Mouse (Mus musculus): ENCODE measurements around the gene Cd2bp2. TPM values are rescaled to one million over a fixed set of nuclear protein-coding genes. Genes with fewer than 3 reads are reported as not detected.

The Cd2bp2 gene
- polyA plus RNA-seq (2017; shearing (Covaris generic)) = 81.8 TPM

GRCm38 (mm10) chr7:127195544-127196295, at the start of gene Cd2bp2:
Cd2bp2 (minus strand) TSS chr7:127196050.

DNA sequence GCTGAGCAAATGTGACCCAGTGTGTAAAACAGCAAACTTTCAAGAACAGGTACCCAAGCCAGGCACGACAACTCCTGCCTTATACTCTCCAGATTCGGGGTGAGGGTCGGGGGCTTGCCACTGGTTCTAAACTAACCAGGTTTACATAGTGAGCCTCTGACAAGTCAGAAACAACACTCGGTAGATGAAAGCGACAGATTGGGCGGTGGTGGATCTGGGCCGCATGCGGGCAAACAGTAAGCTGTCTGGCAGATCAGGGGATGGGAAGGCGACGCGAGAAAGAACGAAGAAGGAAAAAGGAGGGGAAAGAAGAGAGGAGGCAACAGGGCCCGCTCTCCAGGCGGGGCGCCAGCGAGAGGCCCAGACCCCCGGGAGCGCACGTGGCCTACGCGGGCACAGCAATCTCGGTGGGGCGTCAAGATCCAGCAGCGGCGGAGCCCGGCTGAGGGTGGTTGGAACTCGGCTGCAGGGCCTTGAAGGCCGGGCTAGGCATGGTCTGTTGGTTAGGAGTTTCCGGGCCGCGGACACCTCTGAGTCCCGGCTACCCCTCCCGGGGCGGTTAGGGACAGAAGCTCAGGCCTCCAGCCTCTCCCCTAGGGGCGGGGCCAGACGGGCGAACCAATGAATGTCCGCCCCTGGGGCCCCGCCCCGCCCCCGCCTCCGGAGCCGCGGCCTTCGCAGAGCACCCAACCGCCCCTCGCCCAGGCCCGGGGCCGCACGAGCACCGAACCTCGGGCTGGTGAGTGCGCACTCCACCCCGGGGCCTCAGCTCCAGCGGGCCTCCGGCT, 48.2 kb upstream of the Cd2bp2 start, which contains the start of gene Zfp771:
Zfp771 (plus strand) TSS at position 405 of the 788 bp plus-strand sequence.

GRCm38 (mm10) chr7:127232622-127233367, 36.9 kb upstream of the Cd2bp2 start, which contains the start of the genes Zfp553 and Sept1:
Zfp553 (plus strand) TSS chr7:127233061.
Sept1 (minus strand) TSS chr7:127233130.

DNA sequence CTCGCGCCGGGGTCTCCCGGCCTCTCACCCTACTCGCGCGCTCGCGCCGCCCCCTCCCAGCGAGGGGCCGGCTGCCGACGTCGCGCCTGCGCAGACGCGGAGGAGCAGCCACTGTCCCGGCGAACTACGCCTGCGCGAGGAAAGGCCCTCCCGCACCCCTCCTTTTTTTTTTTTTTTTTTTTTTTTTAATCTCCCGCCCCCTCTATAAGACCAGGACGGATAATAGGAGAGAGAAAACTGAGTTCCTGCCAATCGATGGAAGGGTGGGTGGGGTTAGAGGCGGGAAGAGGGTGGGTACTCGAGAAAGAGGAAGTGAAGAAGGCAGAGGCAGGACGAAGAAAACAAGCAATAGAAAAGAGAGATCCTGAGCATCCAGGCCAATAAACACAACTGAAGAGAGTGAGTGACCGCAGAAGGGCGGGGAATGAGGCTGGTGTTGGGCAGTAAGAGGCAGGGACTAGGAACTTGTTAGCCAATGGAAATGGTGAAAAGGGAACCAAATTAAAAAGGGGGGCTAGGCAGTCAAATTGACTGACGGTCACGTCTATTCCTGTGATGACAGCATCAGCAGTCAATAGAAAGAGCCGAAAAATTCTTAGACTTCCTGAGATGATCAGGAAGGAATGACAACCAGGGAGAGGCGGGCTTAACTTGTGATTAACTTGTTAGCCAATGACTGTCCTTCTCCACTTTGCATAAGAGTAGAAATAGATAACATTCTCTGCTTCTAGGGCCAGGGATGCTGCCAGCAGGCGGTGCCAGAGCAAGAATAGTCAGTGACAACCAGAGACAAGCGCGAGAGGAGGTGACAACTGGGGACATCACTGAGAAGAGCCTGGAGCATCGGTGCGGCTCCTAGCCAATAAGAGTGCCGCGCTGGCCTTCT, 12.9 kb upstream of the Cd2bp2 start, which contains the start of gene Mylpf:
Mylpf (plus strand) TSS at position 338 of the 886 bp plus-strand sequence.

GRCm38 (mm10) chr7:127208295-127208552, 12.4 kb upstream of the Cd2bp2 start, which contains the start of gene Tbc1d10b:
Tbc1d10b (minus strand) TSS chr7:127208468.

Other genes with a start within 250 kb of the Cd2bp2 start
- 0.19 TPM for gene Asphd1, start 246.5 kb downstream of the Cd2bp2 start, polyA plus RNA-seq (2017; shearing (Covaris generic))
- gene Sez6l2, start 245.5 kb downstream of the Cd2bp2 start, polyA plus RNA-seq (2017; shearing (Covaris generic)) = 0.66 TPM
- gene Cdipt, start 220.1 kb downstream of the Cd2bp2 start, polyA plus RNA-seq (2017; shearing (Covaris generic)) = 326 TPM
- 2.2 TPM for gene Cdiptos, start 220.0 kb downstream of the Cd2bp2 start, polyA plus RNA-seq (2017; shearing (Covaris generic))
- gene Mvp, start 181.4 kb downstream of the Cd2bp2 start, polyA plus RNA-seq (2017; shearing (Covaris generic)) = 51.3 TPM
- 2.1 TPM for gene Pagr1b, start 179.6 kb downstream of the Cd2bp2 start, polyA plus RNA-seq (2017; shearing (Covaris generic))
- 148 TPM for gene Pagr1a, start 178.7 kb downstream of the Cd2bp2 start, polyA plus RNA-seq (2017; shearing (Covaris generic))
- gene Gm42742, start 175.0 kb downstream of the Cd2bp2 start, polyA plus RNA-seq (2017; shearing (Covaris generic)) = 28.1 TPM
- gene Prrt2, start 174.8 kb downstream of the Cd2bp2 start, polyA plus RNA-seq (2017; shearing (Covaris generic)) = 17.3 TPM
- 19.6 TPM for gene Maz, start 169.0 kb downstream of the Cd2bp2 start, polyA plus RNA-seq (2017; shearing (Covaris generic))
- gene Kif22, start 153.6 kb downstream of the Cd2bp2 start, polyA plus RNA-seq (2017; shearing (Covaris generic)) = 11.8 TPM
- gene Zg16, start 108.7 kb downstream of the Cd2bp2 start, polyA plus RNA-seq (2017; shearing (Covaris generic)) = not detected
- gene AI467606, start 104.7 kb downstream of the Cd2bp2 start, polyA plus RNA-seq (2017; shearing (Covaris generic)) = 452 TPM
- 23.9 TPM for gene Qprt, start 73.8 kb downstream of the Cd2bp2 start, polyA plus RNA-seq (2017; shearing (Covaris generic))
- gene Spn, start 58.2 kb downstream of the Cd2bp2 start, polyA plus RNA-seq (2017; shearing (Covaris generic)) = 84.5 TPM
- 12.7 TPM for gene Tbc1d10b, start 12.4 kb upstream of the Cd2bp2 start, polyA plus RNA-seq (2017; shearing (Covaris generic))
- gene Mylpf, start 12.8 kb upstream of the Cd2bp2 start, polyA plus RNA-seq (2017; shearing (Covaris generic)) = 22.7 TPM
- gene Zfp553, start 37.0 kb upstream of the Cd2bp2 start, polyA plus RNA-seq (2017; shearing (Covaris generic)) = 16.5 TPM
- gene Sept1, start 37.1 kb upstream of the Cd2bp2 start, polyA plus RNA-seq (2017; shearing (Covaris generic)) = 607 TPM
- gene Zfp771, start 48.2 kb upstream of the Cd2bp2 start, polyA plus RNA-seq (2017; shearing (Covaris generic)) = 0.60 TPM
- gene Dctpp1, start 64.7 kb upstream of the Cd2bp2 start, polyA plus RNA-seq (2017; shearing (Covaris generic)) = 51.4 TPM
- 12.5 TPM for gene Sephs2, start 78.0 kb upstream of the Cd2bp2 start, polyA plus RNA-seq (2017; shearing (Covaris generic))
- gene Itgal, start 100.2 kb upstream of the Cd2bp2 start, polyA plus RNA-seq (2017; shearing (Covaris generic)) = 375 TPM
- gene Zfp768, start 149.5 kb upstream of the Cd2bp2 start, polyA plus RNA-seq (2017; shearing (Covaris generic)) = 0.35 TPM
- gene Zfp747, start 180.0 kb upstream of the Cd2bp2 start, polyA plus RNA-seq (2017; shearing (Covaris generic)) = 24.7 TPM
- 9.9 TPM for gene 9130019O22Rik, start 191.1 kb upstream of the Cd2bp2 start, polyA plus RNA-seq (2017; shearing (Covaris generic))
- 6.4 TPM for gene E430018J23Rik, start 197.6 kb upstream of the Cd2bp2 start, polyA plus RNA-seq (2017; shearing (Covaris generic))
- 17.3 TPM for gene Zfp764, start 210.8 kb upstream of the Cd2bp2 start, polyA plus RNA-seq (2017; shearing (Covaris generic))
- gene Zfp688, start 226.0 kb upstream of the Cd2bp2 start, polyA plus RNA-seq (2017; shearing (Covaris generic)) = 48.9 TPM